Mouse (Mus musculus) T-helper 1 cell (primary cell): Measurements from ENCODE around the gene Gpx3.
"Not testable (repeated sequence)": the region's sequence is repeated elsewhere in the genome, so short reads cannot be mapped to it uniquely, and the experiment has no call there.

Experiments
- in situ Hi-C: fragments of 300-600 bp; cut with MboI, MseI; formaldehyde crosslinking; loops from one replicate; pipeline ENCODE4 v1.15.1; 2025; ENCODE audit warnings: high pct_unique_total_duplicates

Gene Gpx3

GRCm38 (mm10) chr11:54902333-54903323 is at the start of gene Gpx3:
Gene Gpx3 (plus strand): TSS chr11:54902453.
- in situ Hi-C loops: no loop called here

- in situ Hi-C loops: not testable (repeated sequence)
Observed at GRCm38 (mm10) chr11:54858880-54859279, 43.4 kb upstream of the Gpx3 start.

- in situ Hi-C loops: loop anchor here (5.0 kb wide), 1 partner anchor 152 kb away; no protein-coding TSS in a partner anchor
Observed at GRCm38 (mm10) chr11:54859322-54860165, 42.7 kb upstream of the Gpx3 start.

- in situ Hi-C loops: loop anchor here (5.0 kb wide), 1 partner anchor 153 kb away; no protein-coding TSS in a partner anchor
Observed at GRCm38 (mm10) chr11:54860256-54861038, 41.8 kb upstream of the Gpx3 start, which contains the start of gene Lyrm7. Gene Lyrm7 (minus strand): TSS chr11:54860916.

- in situ Hi-C loops: loop anchor here (5.0 kb wide), 1 partner anchor 154 kb away; no protein-coding TSS in a partner anchor
Observed at GRCm38 (mm10) chr11:54861471-54862420, 40.5 kb upstream of the Gpx3 start.

- in situ Hi-C loops: loop anchor here (5.0 kb wide), 1 partner anchor 156 kb away; no protein-coding TSS in a partner anchor
Observed at GRCm38 (mm10) chr11:54862621-54863520, 39.4 kb upstream of the Gpx3 start.

GRCm38 (mm10) chr11:54865330-54866085 is 36.7 kb upstream of the Gpx3 start:
- in situ Hi-C loops: no loop called here

- in situ Hi-C loops: no loop called here
Observed at GRCm38 (mm10) chr11:54866119-54867048, 35.9 kb upstream of the Gpx3 start, which contains the start of gene Hint1. Gene Hint1 (plus strand): TSS chr11:54866383.

GRCm38 (mm10) chr11:54867049-54867385 is 35.2 kb upstream of the Gpx3 start:
- in situ Hi-C loops: no loop called here

GRCm38 (mm10) chr11:54867903-54868434 is 34.3 kb upstream of the Gpx3 start:
- in situ Hi-C loops: no loop called here

GRCm38 (mm10) chr11:54868445-54868844 is 33.8 kb upstream of the Gpx3 start:
- in situ Hi-C loops: no loop called here

GRCm38 (mm10) chr11:54869318-54869717 is 32.9 kb upstream of the Gpx3 start:
- in situ Hi-C loops: no loop called here

GRCm38 (mm10) chr11:54871831-54872537 is 30.3 kb upstream of the Gpx3 start:
- in situ Hi-C loops: no loop called here

GRCm38 (mm10) chr11:54876031-54876430 is 26.2 kb upstream of the Gpx3 start:
- in situ Hi-C loops: no loop called here

- in situ Hi-C loops: no loop called here
Observed at GRCm38 (mm10) chr11:54878893-54879292, 23.4 kb upstream of the Gpx3 start.

- in situ Hi-C loops: no loop called here
Observed at GRCm38 (mm10) chr11:54879434-54879833, 22.8 kb upstream of the Gpx3 start.
